Mouse (Mus musculus) G1E (cell line): ENCODE results near the gene Mob4. TPM values are rescaled to one million over a fixed set of nuclear protein-coding genes. Genes with fewer than 3 reads are reported as not detected.

Experiments
- ATAC-seq: 2 replicates; pipeline ENCODE4 v1.8.0; 2016; ENCODE audit warnings: mild to moderate bottlenecking; ENCODE audit not compliant: insufficient number of reproducible peaks, poor library complexity, low FRiP score, severe bottlenecking; ENCODE audit errors: extremely low read depth
- DNase-seq: peaks from one replicate; pipeline ENCODE4 v3.0.0; 2012; ENCODE audit warnings: low spot score
- H3K27me3 ChIP-seq: 2 replicates; pipeline ENCODE4 v1.6.1; 2012; ENCODE audit warnings: mild to moderate bottlenecking, low read length, inconsistent platforms; ENCODE audit not compliant: insufficient read depth
- H3K36me3 ChIP-seq: replicated peaks from 2 replicates; pipeline ENCODE3; 2012; ENCODE audit warnings: mild to moderate bottlenecking, inconsistent platforms
- H3K4me1 ChIP-seq: 2 replicates; pipeline ENCODE4 v1.6.1; 2012; ENCODE audit warnings: low read depth, low read length, inconsistent platforms, mixed read lengths; ENCODE audit not compliant: insufficient read depth
- H3K4me3 ChIP-seq: 2 replicates; pipeline ENCODE4 v1.5.1; 2012; ENCODE audit warnings: low read depth, mild to moderate bottlenecking, inconsistent platforms, low read length, moderate library complexity, mixed read lengths
- H3K9me3 ChIP-seq: replicated peaks from 2 replicates; pipeline ENCODE4 v1.6.1; 2012; ENCODE audit warnings: inconsistent platforms
- CTCF ChIP-seq: IDR thresholded peaks from 2 replicates; pipeline ENCODE4 v1.5.1; 2012; ENCODE audit warnings: low read depth, low read length, inconsistent platforms, mixed read lengths
- GATA1 ChIP-seq: IDR thresholded peaks from 2 replicates; pipeline ENCODE4 v1.6.1; 2012; ENCODE audit warnings: borderline replicate concordance, low read length, inconsistent platforms, mixed read lengths
- GATA2 ChIP-seq: IDR thresholded peaks from 2 replicates; pipeline ENCODE4 v1.6.1; 2012; ENCODE audit warnings: low read depth, low read length, inconsistent platforms, borderline replicate concordance
- POLR2AphosphoS5 ChIP-seq: IDR thresholded peaks from 2 replicates; pipeline ENCODE4 v1.6.1; 2012; ENCODE audit warnings: low read depth, low read length, inconsistent platforms; ENCODE audit not compliant: insufficient replicate concordance
- TAL1 ChIP-seq: conservative IDR thresholded peaks from 2 replicates; pipeline ENCODE4 v1.6.1; 2012; ENCODE audit warnings: low read depth, low read length, inconsistent platforms, mixed read lengths
- polyA plus RNA-seq: library from polyadenylated mRNA; stranded (reverse); fragments of >175 nt; gene quantifications from 2 replicates; pipeline ENCODE4 v1.2.3, GENCODE M21; 2012
- total RNA-seq, 2 experiments: library from RNA; stranded (forward) in 1 of 2; stranded (reverse) in 1 of 2; fragments of 200-1000 nt in 1 of 2; fragments of >200 nt in 1 of 2; fragmentation: Nextera tagmentation in 1 of 2; gene quantifications; 2 replicates each; pipeline ENCODE4 v1.2.3; 2014 to 2017

Mob4 gene
- total and polyA plus RNA-seq, 3 experiments = 7.7 to 124 (median 65.2) TPM

- Histone ChIP-seq H3K9me3 (peaks cover 4% of the 10 kb centered on the region; the same call in 1 of the 2 replicates), H3K36me3 (no peaks in the 10 kb centered on the region), H3K27me3 (peaks cover 3% of the 10 kb centered on the region; the same call in 1 of the 2 replicates), H3K4me1 (no peaks in the 10 kb centered on the region), H3K4me3 (no peak overlapping the region)
- ATAC-seq (no peak), DNase-seq (no peak)
- TF ChIP-seq TAL1 (no peak), GATA2 (no peak), CTCF (no peak), GATA1 (no peak), POLR2AphosphoS5 (no peak)
Observed at GRCm38 (mm10) chr1:55173720-55174557, 42.9 kb downstream of the Mob4 start.

- Histone ChIP-seq H3K4me1 (no peaks in the 10 kb centered on the region), H3K27me3 (peaks cover 3% of the 10 kb centered on the region; the same call in 1 of the 2 replicates), H3K4me3 (no peak overlapping the region), H3K9me3 (no peaks in the 10 kb centered on the region), H3K36me3 (no peaks in the 10 kb centered on the region)
- no peak for DNase-seq
- ATAC-seq = no peak
- TF ChIP-seq TAL1 (no peak), GATA1 (no peak), POLR2AphosphoS5 (no peak), CTCF (no peak), GATA2 (no peak)
Observed at GRCm38 (mm10) chr1:55174558-55175034, 43.6 kb downstream of the Mob4 start.

- H3K36me3 ChIP-seq = no peaks in the 10 kb centered on the region
- no peak overlapping the region for H3K4me3 ChIP-seq
- DNase-seq = no peak
- no peak for ATAC-seq
- no peaks in the 10 kb centered on the region for H3K4me1 ChIP-seq
- TF ChIP-seq TAL1 (no peak), CTCF (no peak), POLR2AphosphoS5 (no peak), GATA2 (no peak), GATA1 (no peak)
- peaks cover 8% of the 10 kb centered on the region; the same call in 1 of the 2 replicates for H3K27me3 ChIP-seq
- H3K9me3 ChIP-seq = peaks cover 2% of the 10 kb centered on the region; the same call in 1 of the 2 replicates
Observed at GRCm38 (mm10) chr1:55179917-55180566, 49.0 kb downstream of the Mob4 start.

- ATAC-seq (no peak), DNase-seq (no peak)
- H3K9me3 ChIP-seq = peaks cover 2% of the 10 kb centered on the region; the same call in 1 of the 2 replicates
- no peak overlapping the region for H3K4me3 ChIP-seq
- TF ChIP-seq GATA1 = no peak
- no peak for TF ChIP-seq GATA2
- TF ChIP-seq TAL1 = no peak
- TF ChIP-seq CTCF = no peak
- TF ChIP-seq POLR2AphosphoS5 = no peak
- no peaks in the 10 kb centered on the region for H3K36me3 ChIP-seq
- H3K27me3 ChIP-seq = peaks cover 11% of the 10 kb centered on the region
- H3K4me1 ChIP-seq = no peaks in the 10 kb centered on the region
Observed at GRCm38 (mm10) chr1:55182392-55182791, 51.4 kb downstream of the Mob4 start.

- Histone ChIP-seq H3K27me3 (peaks cover 13% of the 10 kb centered on the region), H3K36me3 (no peaks in the 10 kb centered on the region), H3K9me3 (no peaks in the 10 kb centered on the region), H3K4me3 (no peak overlapping the region), H3K4me1 (no peaks in the 10 kb centered on the region)
- ATAC-seq = no peak
- TF ChIP-seq GATA1 = no peak
- no peak for TF ChIP-seq GATA2
- TF ChIP-seq TAL1 = no peak
- TF ChIP-seq POLR2AphosphoS5 = no peak
- TF ChIP-seq CTCF = no peak
- no peak for DNase-seq
Observed at GRCm38 (mm10) chr1:55185718-55186117, 54.7 kb downstream of the Mob4 start.
